Mouse (Mus musculus): ENCODE measurements around the gene Thap11. TPM values are rescaled to one million over a fixed set of nuclear protein-coding genes. Genes with fewer than 3 reads are reported as not detected.
"Not testable (repeated sequence)": the region's sequence is repeated elsewhere in the genome, so short reads cannot be mapped to it uniquely, and the experiment has no call there.

Thap11 gene
- total and polyA plus RNA-seq, 2 experiments from 2014 or later: 35.5 to 59.5 TPM

- Histone ChIP-seq H3K9ac (replicated peaks; ENCODE audit: low read depth, low read length) (no peak overlapping the region), H3K36me3 (replicated peaks; ENCODE audit: control insufficient read depth, insufficient read depth, low read length) (peaks cover 50% of the 10 kb centered on the region), H3K4me1 (ENCODE audit: control insufficient read depth, insufficient read depth) (peaks cover 3% of the 10 kb centered on the region), H3K9me3 (replicated peaks; ENCODE audit: control insufficient read depth, low read length) (no peaks in the 10 kb centered on the region), H3K4me3 (ENCODE audit: low read depth, low read length) (no peak overlapping the region), H3K27me3 (ENCODE audit: control insufficient read depth, insufficient read depth, low read length) (no peaks in the 10 kb centered on the region), H3K4me2 (ENCODE audit: low read depth, low read length) (no peak overlapping the region), H3K27ac (ENCODE audit: low read depth) (peak overlapping the region; percentile 38; the same call in 1 of the 2 replicates)
- DNase-seq (ENCODE audit: low spot score) (peak; percentile 27), ATAC-seq (ENCODE audit: insufficient read depth, low read depth) (peak; percentile 82; the same call in 1 of the 2 replicates)
- TF ChIP-seq EP300 (IDR thresholded peaks at IDR 0.05; ENCODE audit: low read depth) (no peak), CTCF (IDR thresholded peaks at IDR 0.05; ENCODE audit: low read depth) (no peak)
- WGBS: 75% methylated on average over 1 of the region's 1 CpGs
Observed at GRCm38 (mm10) chr8:105820925-105821324, 34.0 kb upstream of the Thap11 start.

- peaks cover 42% of the 10 kb centered on the region for H3K36me3 ChIP-seq (replicated peaks; ENCODE audit: control insufficient read depth, insufficient read depth, low read length)
- DNase-seq (ENCODE audit: low spot score): no peak
- no peak for ATAC-seq (ENCODE audit: insufficient read depth, low read depth)
- H3K9me3 ChIP-seq (replicated peaks; ENCODE audit: control insufficient read depth, low read length): no peaks in the 10 kb centered on the region
- whole genome bisulfite sequencing: 71% methylated on average over 4 of the region's 4 CpGs
- peak overlapping the region; percentile 95; the same call in 1 of the 2 replicates for H3K9ac ChIP-seq (replicated peaks; ENCODE audit: low read depth, low read length)
- H3K4me1 ChIP-seq (ENCODE audit: control insufficient read depth, insufficient read depth): peaks cover 9% of the 10 kb centered on the region
- TF ChIP-seq CTCF (IDR thresholded peaks at IDR 0.05; ENCODE audit: low read depth) (no peak), EP300 (IDR thresholded peaks at IDR 0.05; ENCODE audit: low read depth) (no peak)
- H3K4me3 ChIP-seq (ENCODE audit: low read depth, low read length): 0 out of 2 replicates have a peak overlapping the region, but pooled peaks have one; percentile 99
- H3K27me3 ChIP-seq (ENCODE audit: control insufficient read depth, insufficient read depth, low read length): no peaks in the 10 kb centered on the region
- peak overlapping the region; percentile 89 for H3K4me2 ChIP-seq (ENCODE audit: low read depth, low read length)
- H3K27ac ChIP-seq (ENCODE audit: low read depth): no peak overlapping the region
Observed at GRCm38 (mm10) chr8:105825506-105825905, 29.4 kb upstream of the Thap11 start.

GRCm38 (mm10) chr8:105826379-105826778, 28.6 kb upstream of the Thap11 start:
- ATAC-seq (ENCODE audit: insufficient read depth, low read depth) (no peak), DNase-seq (ENCODE audit: low spot score) (no peak)
- peak overlapping the region; percentile 95 for H3K9ac ChIP-seq (replicated peaks; ENCODE audit: low read depth, low read length)
- H3K27ac ChIP-seq (ENCODE audit: low read depth): peak overlapping the region; percentile 88
- TF ChIP-seq CTCF (IDR thresholded peaks at IDR 0.05; ENCODE audit: low read depth): no peak
- TF ChIP-seq EP300 (IDR thresholded peaks at IDR 0.05; ENCODE audit: low read depth): no peak
- H3K9me3 ChIP-seq (replicated peaks; ENCODE audit: control insufficient read depth, low read length): no peaks in the 10 kb centered on the region
- WGBS: 6% methylated on average over 4 of the region's 4 CpGs
- peak overlapping the region; percentile 89 for H3K4me2 ChIP-seq (ENCODE audit: low read depth, low read length)
- no peaks in the 10 kb centered on the region for H3K27me3 ChIP-seq (ENCODE audit: control insufficient read depth, insufficient read depth, low read length)
- H3K4me3 ChIP-seq (ENCODE audit: low read depth, low read length): peak overlapping the region; percentile 99
- peaks cover 33% of the 10 kb centered on the region for H3K36me3 ChIP-seq (replicated peaks; ENCODE audit: control insufficient read depth, insufficient read depth, low read length)
- H3K4me1 ChIP-seq (ENCODE audit: control insufficient read depth, insufficient read depth): peaks cover 9% of the 10 kb centered on the region

GRCm38 (mm10) chr8:105826861-105827848, 27.8 kb upstream of the Thap11 start, which contains the start of the genes Ranbp10 and Tsnaxip1:
Ranbp10 (minus strand) TSS chr8:105827350.
Tsnaxip1 (plus strand) TSS chr8:105827731.
- WGBS: under 1% methylated on average over 52 of the region's 52 CpGs
- Histone ChIP-seq H3K4me2 (ENCODE audit: low read depth, low read length) (peak within 1 kb of the TSS; percentile 89), H3K9me3 (replicated peaks; ENCODE audit: control insufficient read depth, low read length) (no peaks in the 10 kb centered on the region), H3K36me3 (replicated peaks; ENCODE audit: control insufficient read depth, insufficient read depth, low read length) (peaks cover 25% of the 10 kb centered on the region), H3K4me1 (ENCODE audit: control insufficient read depth, insufficient read depth) (peaks cover 9% of the 10 kb centered on the region), H3K9ac (replicated peaks; ENCODE audit: low read depth, low read length) (peak within 1 kb of the TSS; percentile 95), H3K27me3 (ENCODE audit: control insufficient read depth, insufficient read depth, low read length) (no peaks in the 10 kb centered on the region), H3K27ac (ENCODE audit: low read depth) (peak within 1 kb of the TSS; percentile 88), H3K4me3 (ENCODE audit: low read depth, low read length) (peak within 1 kb of the TSS; percentile 99)
- DNase-seq (ENCODE audit: low spot score) (peak; percentile 99), ATAC-seq (ENCODE audit: insufficient read depth, low read depth) (peak; percentile 97)
- no peak for TF ChIP-seq CTCF (IDR thresholded peaks at IDR 0.05; ENCODE audit: low read depth)
- TF ChIP-seq EP300 (IDR thresholded peaks at IDR 0.05; ENCODE audit: low read depth): no peak

- not testable (repeated sequence) for DNase-seq (ENCODE audit: low spot score); H3K4me1 ChIP-seq (ENCODE audit: control insufficient read depth, insufficient read depth); ATAC-seq (ENCODE audit: insufficient read depth, low read depth); H3K27me3 ChIP-seq (ENCODE audit: control insufficient read depth, insufficient read depth, low read length); H3K9ac ChIP-seq (replicated peaks; ENCODE audit: low read depth, low read length); H3K4me2 ChIP-seq (ENCODE audit: low read depth, low read length); H3K9me3 ChIP-seq (replicated peaks; ENCODE audit: control insufficient read depth, low read length); H3K36me3 ChIP-seq (replicated peaks; ENCODE audit: control insufficient read depth, insufficient read depth, low read length); H3K27ac ChIP-seq (ENCODE audit: low read depth); H3K4me3 ChIP-seq (ENCODE audit: low read depth, low read length)
- 70% methylated on average over 2 of the region's 2 CpGs for WGBS
Observed at GRCm38 (mm10) chr8:105833740-105834139, 21.2 kb upstream of the Thap11 start.
